Mouse (Mus musculus) embryonic facial prominence, embryonic 13.5 days (tissue): ENCODE results near the gene B4galnt2. TPM values are rescaled to one million over a fixed set of nuclear protein-coding genes. Genes with fewer than 3 reads are reported as not detected.
A peak's percentile ranks its signal among the peaks of the same experiment; 100 is the strongest.

ENCODE experiments used
- ATAC-seq: fragments of 200-750 bp; cut with Nextera tagmentation; 2 replicates; pipeline ENCODE4 v1.8.0; 2017; ENCODE audit warnings: low read depth; ENCODE audit not compliant: insufficient number of reproducible peaks, insufficient read depth, low FRiP score, low TSS enrichment
- H3K27ac ChIP-seq: fragments of 300-500 bp; sonication (generic); 2 replicates; pipeline ENCODE4 v1.5.1; 2015; ENCODE audit warnings: moderate library complexity, mild to moderate bottlenecking, inconsistent platforms
- H3K27me3 ChIP-seq: fragments of 300-500 bp; sonication (generic); 2 replicates; pipeline ENCODE4 v1.6.1; 2015; ENCODE audit warnings: mild to moderate bottlenecking, inconsistent platforms
- H3K36me3 ChIP-seq: fragments of 300-500 bp; sonication (generic); 2 replicates; pipeline ENCODE4 v1.6.1; 2015; ENCODE audit warnings: mild to moderate bottlenecking, inconsistent platforms
- H3K4me1 ChIP-seq: fragments of 300-500 bp; sonication (generic); 2 replicates; pipeline ENCODE4 v1.6.1; 2015; ENCODE audit warnings: inconsistent platforms
- H3K4me2 ChIP-seq: fragments of 300-500 bp; sonication (generic); 2 replicates; pipeline ENCODE4 v1.6.1; 2015; ENCODE audit warnings: moderate library complexity, mild to moderate bottlenecking, inconsistent platforms
- H3K4me3 ChIP-seq: fragments of 300-500 bp; sonication (generic); 2 replicates; pipeline ENCODE4 v1.5.1; 2015; ENCODE audit warnings: mild to moderate bottlenecking, inconsistent platforms
- H3K9ac ChIP-seq: fragments of 300-500 bp; sonication (generic); 2 replicates; pipeline ENCODE4 v1.6.1; 2015; ENCODE audit warnings: mild to moderate bottlenecking, inconsistent platforms
- H3K9me3 ChIP-seq: fragments of 300-500 bp; sonication (generic); 2 replicates; pipeline ENCODE4 v1.6.1; 2016; ENCODE audit warnings: inconsistent platforms
- WGBS: fragments of 180-500 bp; shearing (Covaris S2); methylation state at CpG from one replicate; pipeline ENCODE4 v1.1.7; 2015; ENCODE audit warnings: mixed read lengths; 5-methylcytosine and 5-hydroxymethylcytosine counted together
- polyA plus RNA-seq: library from polyadenylated mRNA; unstranded; fragments of >200 nt; fragmentation: Nextera tagmentation; extraction: Ambion mirVana; gene quantifications from 2 replicates; pipeline ENCODE4 v1.2.1, GENCODE M21; 2015

The B4galnt2 gene
- polyA plus RNA-seq, 1 experiment from 2014 or later: 0.11 TPM

- Histone ChIP-seq H3K27ac (0 out of 2 replicates have a peak within 1 kb of the TSS, but pooled peaks have one; percentile 5), H3K4me2 (no peak within 1 kb of the TSS; the same call in 1 of the 2 replicates), H3K27me3 (peaks cover 70% of the 10 kb centered on the region), H3K9me3 (no peaks in the 10 kb centered on the region), H3K9ac (no peak within 1 kb of the TSS), H3K4me1 (peaks cover 38% of the 10 kb centered on the region), H3K36me3 (no peaks in the 10 kb centered on the region), H3K4me3 (no peak within 1 kb of the TSS)
- ATAC-seq: no peak
- 51% methylated on average over 10 of the region's 10 CpGs for WGBS
These were observed 77.6 kb downstream of the B4galnt2 start, which contains the start of gene Gngt2 for GRCm38 (mm10) chr11:95837059-95837458. TSS of gene Gngt2 (plus strand) at chr11:95837216.

GRCm38 (mm10) chr11:95836433-95836832 is 78.3 kb downstream of the B4galnt2 start:
- H3K27me3 ChIP-seq: peaks cover 70% of the 10 kb centered on the region
- 55% methylated on average over 6 of the region's 6 CpGs for WGBS
- peaks cover 34% of the 10 kb centered on the region for H3K4me1 ChIP-seq

GRCm38 (mm10) chr11:95835832-95836231 is 78.9 kb downstream of the B4galnt2 start:
- Histone ChIP-seq H3K27me3 (peaks cover 70% of the 10 kb centered on the region), H3K9ac (no peak overlapping the region), H3K4me1 (peaks cover 40% of the 10 kb centered on the region), H3K9me3 (no peaks in the 10 kb centered on the region), H3K36me3 (no peaks in the 10 kb centered on the region), H3K27ac (no peak overlapping the region), H3K4me3 (no peak overlapping the region), H3K4me2 (no peak overlapping the region)
- 51% methylated on average over 6 of the region's 6 CpGs for WGBS
- ATAC-seq: no peak

More at GRCm38 (mm10) chr11:95836433-95836832, 78.3 kb downstream of the B4galnt2 start:
- H3K4me2 ChIP-seq: no peak overlapping the region
- no peak overlapping the region for H3K9ac ChIP-seq
- no peak for ATAC-seq
- no peaks in the 10 kb centered on the region for H3K36me3 ChIP-seq
- H3K4me3 ChIP-seq: no peak overlapping the region
- no peak overlapping the region for H3K27ac ChIP-seq
- H3K9me3 ChIP-seq: no peaks in the 10 kb centered on the region

- H3K9ac ChIP-seq: no peak overlapping the region
- H3K36me3 ChIP-seq: no peaks in the 10 kb centered on the region
- H3K27me3 ChIP-seq: peaks cover 75% of the 10 kb centered on the region
- H3K9me3 ChIP-seq: no peaks in the 10 kb centered on the region
- WGBS: 14% methylated on average over 15 of the region's 15 CpGs
- no peak overlapping the region for H3K4me2 ChIP-seq
- no peak for ATAC-seq
- peaks cover 48% of the 10 kb centered on the region for H3K4me1 ChIP-seq
- no peak overlapping the region for H3K4me3 ChIP-seq
- no peak overlapping the region for H3K27ac ChIP-seq
These were observed 79.7 kb downstream of the B4galnt2 start for GRCm38 (mm10) chr11:95834742-95835710.

- peak overlapping the region; percentile 24; the same call in 1 of the 2 replicates for H3K4me2 ChIP-seq
- no peak for ATAC-seq
- H3K27me3 ChIP-seq: peaks cover 83% of the 10 kb centered on the region
- WGBS: 2% methylated on average over 22 of the region's 22 CpGs
- H3K9ac ChIP-seq: no peak overlapping the region
- peaks cover 51% of the 10 kb centered on the region for H3K4me1 ChIP-seq
- no peaks in the 10 kb centered on the region for H3K36me3 ChIP-seq
- peak overlapping the region; percentile 6; the same call in 1 of the 2 replicates for H3K4me3 ChIP-seq
- H3K27ac ChIP-seq: no peak overlapping the region
- H3K9me3 ChIP-seq: no peaks in the 10 kb centered on the region
These were observed 80.5 kb downstream of the B4galnt2 start for GRCm38 (mm10) chr11:95834143-95834667.

GRCm38 (mm10) chr11:95833631-95834142 is 81.0 kb downstream of the B4galnt2 start:
- H3K36me3 ChIP-seq: no peaks in the 10 kb centered on the region
- 8% methylated on average over 18 of the region's 18 CpGs for WGBS
- H3K4me1 ChIP-seq: peaks cover 51% of the 10 kb centered on the region
- no peak overlapping the region for H3K4me2 ChIP-seq
- H3K27ac ChIP-seq: no peak overlapping the region
- H3K9ac ChIP-seq: no peak overlapping the region
- ATAC-seq: no peak
- peaks cover 88% of the 10 kb centered on the region for H3K27me3 ChIP-seq
- H3K4me3 ChIP-seq: peak overlapping the region; percentile 6; the same call in 1 of the 2 replicates
- no peaks in the 10 kb centered on the region for H3K9me3 ChIP-seq

- Histone ChIP-seq H3K9me3 (no peaks in the 10 kb centered on the region), H3K4me1 (peaks cover 51% of the 10 kb centered on the region), H3K27me3 (peaks cover 94% of the 10 kb centered on the region), H3K4me3 (0 out of 2 replicates have a peak overlapping the region, but pooled peaks have one; percentile 6), H3K4me2 (no peak overlapping the region), H3K36me3 (no peaks in the 10 kb centered on the region), H3K27ac (no peak overlapping the region), H3K9ac (no peak overlapping the region)
- 16% methylated on average over 8 of the region's 8 CpGs for WGBS
- ATAC-seq: no peak
These were observed 81.6 kb downstream of the B4galnt2 start for GRCm38 (mm10) chr11:95833006-95833570.

- 29% methylated on average over 18 of the region's 18 CpGs for WGBS
- peaks cover 99% of the 10 kb centered on the region for H3K27me3 ChIP-seq
- H3K4me1 ChIP-seq: peaks cover 48% of the 10 kb centered on the region
- H3K36me3 ChIP-seq: no peaks in the 10 kb centered on the region
- no peak for ATAC-seq
- no peaks in the 10 kb centered on the region for H3K9me3 ChIP-seq
- H3K27ac ChIP-seq: no peak overlapping the region
- no peak overlapping the region for H3K9ac ChIP-seq
- H3K4me3 ChIP-seq: 0 out of 2 replicates have a peak overlapping the region, but pooled peaks have one; percentile 6
- no peak overlapping the region for H3K4me2 ChIP-seq
These were observed 82.3 kb downstream of the B4galnt2 start for GRCm38 (mm10) chr11:95832129-95833005.

- Histone ChIP-seq H3K9me3 (no peaks in the 10 kb centered on the region), H3K9ac (0 out of 2 replicates have a peak overlapping the region, but pooled peaks have one; percentile 61), H3K36me3 (no peaks in the 10 kb centered on the region), H3K27me3 (peaks cover 99% of the 10 kb centered on the region), H3K4me1 (peaks cover 41% of the 10 kb centered on the region), H3K4me3 (peak overlapping the region; percentile 36), H3K4me2 (peak overlapping the region; percentile 60), H3K27ac (no peak overlapping the region)
- no peak for ATAC-seq
- WGBS: 3% methylated on average over 15 of the region's 15 CpGs
These were observed 83.0 kb downstream of the B4galnt2 start for GRCm38 (mm10) chr11:95831641-95832040.

- H3K4me2 ChIP-seq: peak overlapping the region; percentile 60
- 0 out of 2 replicates have a peak overlapping the region, but pooled peaks have one; percentile 61 for H3K9ac ChIP-seq
- 3% methylated on average over 10 of the region's 10 CpGs for WGBS
These were observed 83.4 kb downstream of the B4galnt2 start for GRCm38 (mm10) chr11:95831276-95831619.

More at GRCm38 (mm10) chr11:95831276-95831619, 83.4 kb downstream of the B4galnt2 start:
- Histone ChIP-seq H3K4me3 (peak overlapping the region; percentile 36), H3K36me3 (no peaks in the 10 kb centered on the region), H3K27ac (no peak overlapping the region), H3K27me3 (peaks cover 99% of the 10 kb centered on the region), H3K4me1 (peaks cover 37% of the 10 kb centered on the region), H3K9me3 (no peaks in the 10 kb centered on the region)
- ATAC-seq: no peak
